Mouse (Mus musculus): ENCODE measurements around the gene Yes1. TPM values are rescaled to one million over a fixed set of nuclear protein-coding genes. Genes with fewer than 3 reads are reported as not detected.
A peak's percentile ranks its signal among the peaks of the same experiment; 100 is the strongest.

The Yes1 gene
- total and polyA plus RNA-seq, 2 experiments from 2014 or later = 15.1 to 18.0 TPM

DNA sequence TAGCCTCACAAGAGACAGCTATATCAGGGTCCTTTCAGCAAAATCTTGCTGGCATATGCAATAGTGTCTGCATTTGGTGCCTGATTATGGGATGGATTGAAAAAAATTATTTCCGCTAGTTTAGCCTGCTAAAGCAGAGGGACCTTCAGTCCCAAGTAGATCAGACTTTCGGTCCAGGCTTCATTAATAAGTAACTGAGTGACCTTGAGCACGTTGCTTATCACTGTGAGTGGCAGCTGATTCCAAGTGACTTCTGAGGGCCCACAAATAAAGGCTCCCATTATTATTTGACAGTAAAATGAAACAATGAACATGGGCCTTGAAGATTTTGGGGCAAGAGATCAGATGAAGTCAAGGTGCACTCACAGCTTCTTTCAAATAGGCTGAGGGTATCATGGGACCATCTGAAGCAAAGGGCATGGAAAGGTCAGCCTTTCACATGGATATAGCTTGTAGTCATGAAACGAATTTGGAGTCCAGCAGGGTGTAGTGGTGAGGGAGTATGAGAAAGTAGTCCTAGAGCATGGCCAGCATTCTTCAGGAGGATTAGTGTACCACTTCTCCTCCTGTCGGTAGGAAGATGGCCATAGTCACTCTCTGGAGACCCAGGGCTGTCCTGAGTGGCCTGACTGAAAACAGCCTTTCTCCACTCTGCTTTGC lies 86.4 kb downstream of the Yes1 start:
- Histone ChIP-seq H3K9me3 (ENCODE audit: low read length) (no peaks in the 10 kb centered on the region), H3K27ac (no peak overlapping the region), H3K4me1 (ENCODE audit: insufficient read depth, low read length) (no peaks in the 10 kb centered on the region), H3K4me2 (ENCODE audit: low read depth, low read length) (no peak overlapping the region), H3K9ac (replicated peaks; ENCODE audit: low read length) (no peak overlapping the region), H3K27me3 (ENCODE audit: insufficient read depth, low read length) (no peaks in the 10 kb centered on the region), H3K4me3 (ENCODE audit: low read length) (no peak overlapping the region), H3K36me3 (ENCODE audit: insufficient read depth, low read length) (no peaks in the 10 kb centered on the region)
- no peak for DNase-seq (ENCODE audit: low spot score)
- no peak for ATAC-seq
- no peak for TF ChIP-seq CTCF (IDR thresholded peaks at IDR 0.05; ENCODE audit: low read depth)
- WGBS = 74% methylated on average over 5 of the region's 5 CpGs

DNA sequence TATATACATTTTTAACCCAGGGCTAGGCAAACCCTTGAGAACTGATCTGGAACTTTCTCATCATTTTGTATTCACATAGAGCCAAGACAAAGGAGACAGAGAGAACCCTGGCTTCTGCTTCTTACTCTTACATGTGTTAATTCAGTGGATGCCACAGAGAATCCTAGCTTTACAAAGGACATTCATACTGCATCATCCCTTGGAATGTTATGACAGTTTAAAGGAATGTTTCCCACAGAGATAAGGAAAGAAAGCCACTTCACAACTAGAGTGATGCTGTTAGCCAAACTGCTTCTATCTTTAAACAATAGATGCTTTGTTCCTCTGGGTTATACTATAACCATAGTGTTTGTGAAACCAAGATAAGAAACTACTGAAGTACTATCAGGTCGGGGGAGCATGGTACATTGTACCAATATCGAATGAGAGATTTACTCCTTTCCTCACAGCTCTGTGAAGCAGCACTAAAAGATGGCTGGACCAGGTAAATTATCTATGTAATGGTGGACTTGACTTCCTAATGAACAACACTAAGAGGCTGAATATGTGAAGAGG lies 95.3 kb downstream of the Yes1 start:
- Histone ChIP-seq H3K9ac (replicated peaks; ENCODE audit: low read length) (no peak overlapping the region), H3K27ac (no peak overlapping the region), H3K27me3 (ENCODE audit: insufficient read depth, low read length) (no peaks in the 10 kb centered on the region), H3K4me1 (ENCODE audit: insufficient read depth, low read length) (no peaks in the 10 kb centered on the region), H3K4me3 (ENCODE audit: low read length) (no peak overlapping the region), H3K4me2 (ENCODE audit: low read depth, low read length) (no peak overlapping the region), H3K36me3 (ENCODE audit: insufficient read depth, low read length) (no peaks in the 10 kb centered on the region), H3K9me3 (ENCODE audit: low read length) (no peaks in the 10 kb centered on the region)
- 82% methylated on average over 2 of the region's 2 CpGs for WGBS
- no peak for TF ChIP-seq CTCF (IDR thresholded peaks at IDR 0.05; ENCODE audit: low read depth)
- DNase-seq (ENCODE audit: low spot score) (no peak), ATAC-seq (no peak)

DNA sequence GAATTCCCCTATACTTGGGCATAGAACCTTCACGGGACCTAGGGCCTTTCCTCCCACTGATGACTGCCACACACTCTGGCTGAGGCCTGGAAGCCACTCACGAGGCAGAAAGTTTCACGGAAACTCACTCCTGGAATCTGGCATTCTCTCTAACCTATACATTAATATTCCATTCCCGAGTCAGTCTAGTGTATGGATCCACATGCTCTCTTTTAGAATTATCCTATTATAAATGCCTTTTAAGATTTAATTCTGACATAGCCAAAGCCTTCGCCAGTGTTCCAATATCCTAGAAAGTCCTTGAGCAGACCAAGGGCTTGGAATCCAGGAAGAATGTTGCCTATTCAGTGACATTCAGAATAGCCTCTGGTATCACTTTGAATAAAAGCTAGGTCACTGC lies 100.5 kb downstream of the Yes1 start:
- no peaks in the 10 kb centered on the region for H3K36me3 ChIP-seq (ENCODE audit: insufficient read depth, low read length)

DNA sequence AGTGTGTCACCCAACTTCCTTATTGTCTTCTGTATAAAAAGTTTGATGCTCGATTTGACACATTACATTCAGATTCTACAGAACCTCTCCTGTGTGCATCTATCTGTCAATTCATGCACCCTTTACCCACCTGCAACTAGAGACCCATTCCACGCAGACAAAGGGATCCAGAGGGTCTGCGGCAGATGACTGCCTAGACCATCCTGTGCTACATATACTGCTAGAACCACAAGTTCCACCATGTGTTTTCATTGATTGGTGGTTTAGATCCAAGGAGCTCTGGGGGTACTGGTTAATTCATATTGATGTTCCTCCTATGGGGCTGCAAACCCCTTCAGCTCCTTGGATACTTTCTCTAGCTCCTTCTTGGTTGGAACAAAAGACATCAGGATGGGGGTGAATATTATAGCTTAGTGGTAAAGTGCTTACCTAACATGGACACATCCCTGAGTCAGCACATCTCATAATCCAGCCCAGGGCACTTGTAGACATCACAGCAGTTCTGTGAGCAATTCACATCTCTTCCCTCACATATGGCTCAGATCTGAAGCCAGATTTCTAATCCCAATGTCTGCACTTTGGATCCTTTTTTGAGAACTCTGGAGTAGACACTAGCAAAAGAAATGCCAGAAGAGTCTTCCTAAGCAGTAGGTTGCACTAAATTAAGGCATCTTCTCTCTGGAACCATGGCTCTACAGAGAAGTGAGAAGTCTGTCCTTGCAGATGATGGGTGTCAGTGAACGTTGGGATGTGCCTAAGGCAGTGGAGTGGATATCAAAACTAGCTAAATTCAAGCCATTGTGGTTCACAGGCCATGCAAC lies 101.5 kb downstream of the Yes1 start:
- peak overlapping the region; percentile 73 for H3K4me2 ChIP-seq (ENCODE audit: low read depth, low read length)
- no peak overlapping the region for H3K27ac ChIP-seq
- H3K9ac ChIP-seq (replicated peaks; ENCODE audit: low read length) = no peak overlapping the region
- WGBS = 76% methylated on average over 4 of the region's 4 CpGs
- H3K9me3 ChIP-seq (ENCODE audit: low read length) = no peaks in the 10 kb centered on the region
- no peak for TF ChIP-seq CTCF (IDR thresholded peaks at IDR 0.05; ENCODE audit: low read depth)
- no peak for ATAC-seq
- no peaks in the 10 kb centered on the region for H3K36me3 ChIP-seq (ENCODE audit: insufficient read depth, low read length)
- peak overlapping the region; percentile 72; the same call in 1 of the 2 replicates for H3K4me3 ChIP-seq (ENCODE audit: low read length)
- no peaks in the 10 kb centered on the region for H3K4me1 ChIP-seq (ENCODE audit: insufficient read depth, low read length)
- no peaks in the 10 kb centered on the region for H3K27me3 ChIP-seq (ENCODE audit: insufficient read depth, low read length)
- DNase-seq (ENCODE audit: low spot score) = no peak

More for the DNA sequence above, 100.5 kb downstream of the Yes1 start:
- 72% methylated on average over 5 of the region's 5 CpGs for WGBS
- no peak overlapping the region for H3K4me3 ChIP-seq (ENCODE audit: low read length)
- H3K27me3 ChIP-seq (ENCODE audit: insufficient read depth, low read length) = no peaks in the 10 kb centered on the region
- no peaks in the 10 kb centered on the region for H3K4me1 ChIP-seq (ENCODE audit: insufficient read depth, low read length)
- TF ChIP-seq CTCF (IDR thresholded peaks at IDR 0.05; ENCODE audit: low read depth) = no peak
- no peak overlapping the region for H3K4me2 ChIP-seq (ENCODE audit: low read depth, low read length)
- H3K27ac ChIP-seq = no peak overlapping the region
- ATAC-seq (no peak), DNase-seq (ENCODE audit: low spot score) (no peak)
- H3K9ac ChIP-seq (replicated peaks; ENCODE audit: low read length) = no peak overlapping the region
- no peaks in the 10 kb centered on the region for H3K9me3 ChIP-seq (ENCODE audit: low read length)

DNA sequence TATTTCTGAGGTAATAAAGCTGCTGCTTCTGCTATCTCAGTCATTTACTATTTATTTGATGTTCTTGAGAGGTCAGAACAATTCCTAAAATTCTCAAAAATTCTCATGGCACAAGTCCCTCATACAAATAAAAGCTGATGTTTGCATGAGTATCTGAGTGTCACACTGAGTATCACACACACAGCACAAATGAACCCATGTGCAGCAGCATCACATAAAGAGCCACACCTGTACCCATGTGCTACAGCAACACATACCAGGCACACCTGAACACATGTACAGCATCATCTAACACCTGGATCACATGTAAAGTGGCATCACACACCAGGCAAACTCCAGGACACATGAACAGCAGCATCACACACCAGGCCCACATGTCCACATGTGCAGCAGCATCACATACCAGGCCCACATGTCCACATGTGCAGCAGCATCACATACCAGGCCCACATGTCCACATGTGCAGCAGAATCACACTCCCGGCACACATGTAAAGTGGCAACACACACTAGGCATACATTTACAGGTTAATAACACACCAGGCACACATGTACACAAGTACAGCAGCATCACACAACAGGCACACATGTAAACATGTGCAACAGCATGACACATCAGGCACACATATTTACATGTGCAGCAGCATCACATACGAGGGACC lies 102.2 kb downstream of the Yes1 start:
- ATAC-seq (no peak), DNase-seq (ENCODE audit: low spot score) (no peak)
- Histone ChIP-seq H3K9ac (replicated peaks; ENCODE audit: low read length) (peak overlapping the region; percentile 76), H3K4me1 (ENCODE audit: insufficient read depth, low read length) (no peaks in the 10 kb centered on the region), H3K4me2 (ENCODE audit: low read depth, low read length) (peak overlapping the region; percentile 73), H3K4me3 (ENCODE audit: low read length) (peak overlapping the region; percentile 72), H3K27me3 (ENCODE audit: insufficient read depth, low read length) (no peaks in the 10 kb centered on the region), H3K9me3 (ENCODE audit: low read length) (no peaks in the 10 kb centered on the region), H3K27ac (peak overlapping the region; percentile 95), H3K36me3 (ENCODE audit: insufficient read depth, low read length) (no peaks in the 10 kb centered on the region)
- WGBS = 18% methylated on average over 2 of the region's 2 CpGs
- TF ChIP-seq CTCF (IDR thresholded peaks at IDR 0.05; ENCODE audit: low read depth) = no peak

DNA sequence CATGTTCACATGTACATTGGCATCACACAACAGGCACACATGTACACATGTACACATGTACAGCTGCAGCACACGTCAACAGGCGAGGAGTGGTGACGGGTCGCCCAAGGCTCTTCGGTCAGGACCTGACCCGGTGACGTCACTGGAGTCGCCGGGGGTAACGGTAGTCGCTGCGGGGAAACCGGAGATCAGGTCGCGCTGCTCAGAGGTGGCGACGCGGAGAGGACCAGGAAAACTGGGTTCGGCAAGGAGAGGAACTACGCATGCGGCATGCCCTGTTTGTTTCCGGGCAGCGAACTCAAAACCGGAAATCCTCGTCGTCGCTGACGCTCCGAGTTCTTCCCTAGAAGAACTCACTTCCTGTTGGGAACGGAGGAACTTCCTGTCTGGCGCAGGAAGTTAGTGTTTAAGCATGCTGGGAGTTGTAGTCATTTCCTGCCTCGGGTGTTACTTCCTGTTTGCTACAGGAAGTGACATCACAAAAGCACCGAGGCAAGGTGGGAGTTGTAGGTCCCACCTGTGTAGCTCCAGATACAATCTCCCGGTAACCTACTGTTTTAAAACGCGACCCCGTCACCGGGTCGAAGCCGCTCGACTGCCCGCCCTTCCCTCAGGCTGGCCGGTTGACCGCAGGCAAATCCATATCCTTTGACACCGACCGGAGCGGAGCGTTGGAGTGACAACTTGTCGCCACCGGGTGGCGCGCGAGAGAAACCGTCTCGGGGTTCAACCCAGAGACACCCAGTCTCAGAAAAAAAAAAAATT lies 102.9 kb downstream of the Yes1 start:
- WGBS = under 1% methylated on average over 55 of the region's 55 CpGs

More for the DNA sequence above, 102.9 kb downstream of the Yes1 start:
- no peaks in the 10 kb centered on the region for H3K4me1 ChIP-seq (ENCODE audit: insufficient read depth, low read length)
- peak overlapping the region; percentile 73 for H3K4me2 ChIP-seq (ENCODE audit: low read depth, low read length)
- peak overlapping the region; percentile 72 for H3K4me3 ChIP-seq (ENCODE audit: low read length)
- TF ChIP-seq CTCF (IDR thresholded peaks at IDR 0.05; ENCODE audit: low read depth) = peak; percentile 83
- peak; percentile 99 for ATAC-seq
- H3K36me3 ChIP-seq (ENCODE audit: insufficient read depth, low read length) = no peaks in the 10 kb centered on the region
- H3K9ac ChIP-seq (replicated peaks; ENCODE audit: low read length) = peak overlapping the region; percentile 76
- H3K9me3 ChIP-seq (ENCODE audit: low read length) = no peaks in the 10 kb centered on the region
- peak overlapping the region; percentile 95 for H3K27ac ChIP-seq
- H3K27me3 ChIP-seq (ENCODE audit: insufficient read depth, low read length) = no peaks in the 10 kb centered on the region
- DNase-seq (ENCODE audit: low spot score) = peak; percentile 99
